Mouse (Mus musculus) testis, postnatal 14 days (tissue): Measurements from ENCODE around the gene Dpep3.

Source experiments
- DNase-seq: peaks from one replicate; pipeline ENCODE4 v3.0.0; 2021; ENCODE audit warnings: low spot score

Gene Dpep3

GRCm38 (mm10) chr8:105975363-105975762 lies 3.9 kb downstream of the Dpep3 start:
- no peak for DNase-seq

GRCm38 (mm10) chr8:105971019-105971720 lies 8.1 kb downstream of the Dpep3 start:
- no peak for DNase-seq

GRCm38 (mm10) chr8:105969367-105969766 lies 9.9 kb downstream of the Dpep3 start:
- DNase-seq, result no peak

GRCm38 (mm10) chr8:105966692-105967311 lies 12.4 kb downstream of the Dpep3 start:
- DNase-seq, result peak; percentile 42

DNA sequence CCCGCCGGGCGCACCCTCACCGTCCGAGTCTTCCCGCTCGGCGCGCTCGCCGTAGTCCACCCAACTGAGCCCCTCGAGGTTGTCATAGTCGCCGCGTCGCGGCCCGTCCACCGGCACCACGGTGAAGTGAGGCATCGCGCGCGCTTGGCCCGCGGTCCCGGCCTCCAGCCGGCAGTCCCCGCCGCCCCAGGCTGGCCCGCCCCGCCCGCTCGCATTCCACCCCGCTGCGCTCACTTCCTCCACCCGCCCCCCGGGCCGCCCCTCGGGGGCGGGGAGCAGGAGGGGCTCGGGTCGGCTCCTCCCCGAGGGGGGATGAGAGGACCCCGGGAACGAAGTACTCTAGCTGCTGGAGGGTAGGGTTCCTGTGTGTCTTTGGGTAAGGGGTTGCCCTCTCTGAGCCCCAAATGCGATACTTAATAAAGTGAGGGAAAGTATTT lies 13.3 kb downstream of the Dpep3 start, which contains the start of gene Slc12a4:
Gene Slc12a4, minus strand, starts transcription at position 193 of the 437 bp plus-strand sequence.
- DNase-seq, result peak; percentile 74

GRCm38 (mm10) chr8:105965266-105965904 lies 13.8 kb downstream of the Dpep3 start:
- peak; percentile 42 for DNase-seq

DNA sequence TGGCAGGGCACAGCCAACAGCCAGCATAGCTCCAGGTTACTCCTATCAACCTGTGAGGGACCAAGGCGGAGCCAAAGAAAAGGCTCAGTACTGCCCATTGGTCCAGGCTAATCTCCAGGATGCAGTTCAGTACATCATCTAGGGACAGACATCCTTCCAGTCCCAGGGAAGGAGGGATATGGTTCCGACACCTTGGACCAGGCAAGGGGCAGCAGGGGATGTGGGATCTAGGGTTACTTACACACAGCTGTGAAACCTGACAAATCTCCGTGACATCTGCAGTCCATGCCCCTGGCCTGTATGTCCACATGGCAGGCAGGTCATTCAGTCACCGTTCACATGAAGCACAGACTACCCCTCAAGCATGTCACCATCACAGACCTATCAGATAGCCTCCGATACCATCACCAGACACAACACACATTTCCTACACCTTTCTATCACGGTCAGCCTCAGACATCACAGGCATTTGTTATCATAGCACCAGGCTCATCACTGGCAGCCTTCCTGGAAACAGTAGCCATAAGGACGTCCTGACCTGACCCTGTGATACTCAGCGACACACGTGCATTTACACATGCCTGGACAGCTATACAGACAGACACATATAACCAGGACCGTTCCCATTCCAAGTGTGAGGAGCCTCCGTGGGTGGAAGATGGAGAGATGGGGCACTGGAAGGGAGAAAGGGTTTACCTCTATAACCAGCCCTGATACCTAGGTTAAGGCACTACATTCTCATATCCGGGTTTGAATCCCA lies 14.5 kb downstream of the Dpep3 start:
- DNase-seq, result no peak

DNA sequence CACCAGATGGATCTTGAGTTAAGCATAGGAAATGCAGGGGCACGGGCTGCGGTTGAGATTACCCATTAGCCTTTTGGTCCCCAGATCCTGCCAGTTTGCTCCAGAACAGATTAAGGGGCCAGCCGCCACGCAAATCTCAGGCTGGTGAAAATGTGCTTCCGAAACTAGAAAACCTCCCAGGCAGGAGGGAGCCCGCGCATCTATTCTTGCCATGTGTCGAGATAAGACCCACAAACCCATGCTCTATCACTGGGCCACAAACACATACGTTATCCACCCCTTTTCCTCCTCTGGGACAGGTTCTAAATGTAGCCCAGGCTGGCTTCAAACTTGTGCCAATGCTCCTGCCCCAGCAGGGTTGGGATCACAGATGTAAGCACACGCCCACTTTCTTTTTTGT lies 17.7 kb downstream of the Dpep3 start:
- DNase-seq, result no peak

GRCm38 (mm10) chr8:105961101-105961500 lies 18.1 kb downstream of the Dpep3 start:
- DNase-seq, result no peak

DNA sequence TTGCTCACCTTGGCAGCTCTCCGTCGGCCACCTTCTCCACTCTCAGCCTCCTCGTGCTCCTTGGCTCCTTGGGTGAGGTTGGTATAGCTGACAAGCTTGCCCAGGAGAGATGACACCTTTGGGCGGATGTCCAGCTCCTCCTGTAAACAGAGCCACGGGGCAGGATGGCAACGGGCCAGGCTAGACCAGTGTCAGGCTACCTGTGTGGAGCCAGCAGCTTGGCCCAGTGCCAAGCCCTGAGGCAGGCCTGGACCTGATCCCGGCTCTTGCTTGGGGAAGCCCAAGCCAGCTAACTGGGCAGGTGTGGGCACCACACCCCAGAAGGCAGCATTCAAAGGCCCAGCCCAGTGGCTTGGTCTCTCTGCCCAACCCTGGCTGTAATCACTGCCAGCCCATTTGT lies 19.9 kb downstream of the Dpep3 start:
- peak; percentile 56 for DNase-seq

GRCm38 (mm10) chr8:105957813-105958212 lies 21.4 kb downstream of the Dpep3 start:
- no peak for DNase-seq

GRCm38 (mm10) chr8:105956556-105956955 lies 22.7 kb downstream of the Dpep3 start:
- no peak for DNase-seq

DNA sequence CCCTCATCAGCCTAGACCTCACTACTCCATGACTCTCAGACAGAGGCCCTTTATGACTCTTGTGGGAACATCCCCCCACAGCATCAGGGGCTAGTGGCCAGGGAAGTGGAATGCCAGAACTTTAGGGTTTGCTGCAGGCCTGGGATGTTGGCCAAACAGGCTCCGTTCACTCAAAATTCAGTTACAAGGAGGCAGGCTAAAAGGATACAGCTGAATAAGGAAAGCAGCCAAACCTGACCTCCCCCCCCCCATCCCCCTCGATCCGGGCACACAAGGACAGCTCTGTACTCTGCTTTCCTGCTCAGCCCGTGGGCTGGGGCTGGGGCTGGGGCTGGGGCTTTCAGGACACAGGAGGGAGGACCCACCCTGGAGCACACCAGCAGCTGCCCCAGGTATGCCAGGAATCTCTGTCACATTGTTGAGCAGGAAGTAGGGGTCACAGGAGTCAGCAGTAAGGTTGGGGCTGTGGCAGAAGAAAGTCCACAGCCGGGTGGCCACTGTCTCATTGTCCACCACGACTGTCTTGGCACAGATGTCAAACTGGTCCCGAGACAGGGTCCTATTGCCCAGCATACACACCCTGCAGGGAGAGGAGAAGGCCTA lies 28.1 kb downstream of the Dpep3 start:
- DNase-seq, result peak; percentile 71

GRCm38 (mm10) chr8:105949350-105949749 lies 29.9 kb downstream of the Dpep3 start:
- DNase-seq, result peak; percentile 69

DNA sequence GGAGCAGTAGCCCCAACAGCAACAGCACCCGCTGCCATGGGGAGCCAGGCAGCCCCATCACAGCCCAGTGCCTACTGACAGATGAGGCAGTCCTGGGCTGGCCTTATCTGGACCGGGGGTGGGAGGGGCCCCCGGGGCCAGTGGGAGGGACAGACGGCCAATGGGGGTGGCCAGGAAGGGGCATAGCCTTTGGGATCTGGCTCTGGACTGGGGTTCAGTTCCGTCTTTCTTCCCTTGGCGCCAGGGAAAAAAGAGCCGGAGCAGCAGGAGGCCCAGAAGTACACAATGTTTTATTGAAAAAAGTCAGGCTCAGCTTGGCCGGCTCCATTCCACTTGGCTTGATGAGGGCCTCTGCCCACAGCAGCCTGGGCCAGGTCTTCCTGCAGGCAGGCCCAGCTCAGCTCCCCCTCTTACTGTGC lies 35.9 kb downstream of the Dpep3 start, which contains the start of gene Lcat:
Gene Lcat, minus strand, starts transcription at position 62 of the 419 bp plus-strand sequence.
- DNase-seq, result no peak

DNA sequence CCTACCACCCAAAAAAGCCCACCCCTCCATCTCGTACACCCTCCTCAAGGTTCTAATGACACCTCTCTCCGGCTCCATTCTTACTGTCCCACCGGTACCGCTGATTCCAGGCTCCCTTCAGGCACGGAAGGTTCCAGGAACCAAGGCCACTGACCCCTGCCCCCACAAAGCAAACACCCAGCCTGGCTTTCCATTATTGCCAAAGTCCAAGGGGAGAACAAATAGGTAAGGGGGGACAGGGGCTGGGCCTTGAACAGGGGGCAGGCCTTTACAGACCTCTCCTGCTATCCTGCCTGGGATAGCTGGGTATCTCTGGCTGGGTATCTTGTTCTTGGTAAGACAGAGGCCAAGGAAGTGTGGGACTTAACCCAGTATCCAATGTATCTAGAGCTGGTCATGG lies 36.7 kb downstream of the Dpep3 start:
- DNase-seq, result no peak

DNA sequence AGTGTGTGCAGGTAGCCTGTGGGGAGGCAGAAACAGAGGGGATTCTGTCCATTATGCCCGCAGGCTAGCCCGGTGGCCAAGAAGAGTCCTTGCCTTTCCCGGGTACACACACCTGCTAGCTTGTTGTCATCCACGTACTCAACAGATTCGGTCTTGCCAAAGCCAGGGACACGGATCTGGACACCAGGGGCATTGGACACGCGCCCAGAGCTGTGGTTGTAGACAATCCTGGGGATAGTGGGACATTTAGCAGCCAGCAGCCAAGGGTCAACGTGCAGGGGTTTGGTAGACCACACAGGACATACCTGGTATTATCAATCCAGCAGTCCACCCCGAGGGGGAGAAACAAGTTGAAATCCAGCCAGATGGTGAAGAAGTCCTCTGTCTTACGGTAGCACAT lies 37.2 kb downstream of the Dpep3 start:
- DNase-seq, result no peak

GRCm38 (mm10) chr8:105938306-105938669 lies 40.9 kb downstream of the Dpep3 start, which contains the start of gene Psmb10:
Gene Psmb10 (minus strand): TSS chr8:105938444.
- DNase-seq, result no peak

DNA sequence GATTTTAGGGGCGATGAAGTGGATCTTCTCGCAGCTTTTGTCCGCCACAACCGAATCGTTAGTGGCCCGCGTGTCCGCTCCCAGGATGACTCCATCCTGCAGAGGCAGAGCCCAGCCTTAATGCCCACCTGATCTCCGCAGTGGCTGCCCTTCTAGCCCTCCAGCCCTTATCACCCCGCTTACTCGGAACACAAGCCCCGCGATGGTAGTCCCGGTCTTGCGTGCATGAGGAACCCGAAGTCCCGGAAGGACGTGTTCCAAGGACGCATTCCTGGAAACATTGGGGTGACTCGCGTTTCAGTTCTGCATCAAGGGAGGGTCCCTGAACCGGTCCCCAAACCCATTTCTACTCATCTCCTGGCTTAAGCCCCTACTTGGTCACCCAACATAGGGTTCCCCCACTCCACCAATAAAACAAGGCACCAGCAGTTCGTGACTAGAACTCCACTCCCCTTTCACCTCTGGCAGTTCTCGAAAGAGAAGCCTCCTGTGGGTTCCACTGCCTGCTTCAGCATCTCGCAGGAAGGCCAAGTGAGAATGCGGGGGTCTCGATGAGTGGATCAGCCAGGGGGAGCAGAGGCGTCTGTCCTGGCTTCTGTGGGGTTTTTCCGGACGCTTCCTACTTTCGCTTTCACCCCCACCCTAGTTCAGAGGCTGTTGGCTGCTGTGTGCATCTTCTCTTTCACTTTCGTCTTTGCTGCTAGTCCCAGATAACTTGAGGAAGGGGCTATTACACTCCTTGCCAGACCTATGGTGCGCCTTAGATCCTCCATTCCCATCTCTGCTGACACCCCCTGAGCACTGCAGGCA lies 41.5 kb downstream of the Dpep3 start:
- DNase-seq, result no peak

DNA sequence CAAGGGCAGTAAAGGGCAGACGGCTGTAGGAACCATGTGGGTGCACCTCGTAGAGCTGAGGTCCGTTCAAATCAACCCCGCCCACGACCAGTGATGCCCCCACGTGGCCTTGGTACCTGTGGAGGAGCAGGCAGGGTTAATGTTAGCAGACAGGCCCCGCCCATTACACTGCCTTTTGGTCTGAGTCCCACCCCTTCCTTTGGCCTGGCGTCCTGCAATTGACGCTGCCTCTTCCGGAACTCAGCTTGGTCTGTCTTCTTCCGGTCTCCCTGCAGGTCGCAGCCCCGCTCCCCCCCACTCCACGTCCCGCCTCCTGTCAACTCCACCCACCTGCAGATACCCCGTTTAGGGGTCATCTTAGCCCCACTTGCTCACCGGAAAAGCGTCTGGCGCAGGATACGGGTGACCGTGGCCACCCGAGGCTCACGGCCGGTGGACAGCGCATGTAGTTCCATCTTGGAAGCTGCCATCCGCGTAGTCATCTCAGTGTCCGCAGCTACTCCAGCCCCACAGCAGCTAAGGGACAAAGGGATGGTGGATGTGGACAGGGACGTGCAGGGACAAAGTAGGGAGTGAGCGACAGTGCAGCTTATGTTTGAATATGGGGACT lies 42.3 kb downstream of the Dpep3 start:
- DNase-seq, result peak; percentile 86
